Mouse (Mus musculus): ENCODE measurements around the gene Olfr393. TPM values are rescaled to one million over a fixed set of nuclear protein-coding genes. Genes with fewer than 3 reads are reported as not detected.

Olfr393 gene
- polyA plus RNA-seq (2014; fragmentation: Nextera tagmentation; extraction: Ambion mirVana): not detected in 2 replicates

DNA sequence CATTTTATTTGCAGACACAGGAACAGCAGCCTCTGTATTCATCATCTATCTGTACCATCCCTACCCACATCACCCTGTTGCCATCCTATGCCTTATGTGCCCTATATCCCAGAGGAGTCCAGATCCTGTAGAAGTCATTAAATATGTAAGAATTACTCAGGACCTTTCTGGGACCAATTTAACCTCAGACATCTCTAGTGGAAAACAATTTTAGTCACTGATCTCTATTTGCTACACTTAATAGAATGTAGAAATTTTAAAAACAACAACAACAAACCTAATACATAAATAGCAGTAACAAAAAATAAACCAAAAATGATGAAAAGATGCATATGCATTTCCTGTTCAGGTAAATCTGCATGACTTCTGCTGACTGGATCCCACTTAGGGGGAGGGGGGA, at the start of gene Olfr393:
Gene Olfr393, minus strand, starts transcription at position 101 of the 400 bp plus-strand sequence.
- ATAC-seq (ENCODE audit: insufficient number of reproducible peaks, low FRiP score, low TSS enrichment, low read depth): no peak
- no peaks in the 10 kb centered on the region for H3K36me3 ChIP-seq (ENCODE audit: control insufficient read depth, insufficient read depth, low read length)
- no peaks in the 10 kb centered on the region for H3K27me3 ChIP-seq (ENCODE audit: control insufficient read depth, insufficient read depth, low read length)
- no peak for DNase-seq (ENCODE audit: low spot score)
- no peak within 1 kb of the TSS for H3K4me3 ChIP-seq (ENCODE audit: low read depth, low read length)
- no peaks in the 10 kb centered on the region for H3K4me1 ChIP-seq (ENCODE audit: control insufficient read depth, insufficient read depth, low read length)
- no peak within 1 kb of the TSS for H3K9ac ChIP-seq (ENCODE audit: low read length)
- no peaks in the 10 kb centered on the region for H3K9me3 ChIP-seq (ENCODE audit: control insufficient read depth, low read length)
- H3K4me2 ChIP-seq (ENCODE audit: low read depth, severe bottlenecking): no peak within 1 kb of the TSS
- H3K27ac ChIP-seq (replicated peaks; ENCODE audit: low read depth, low read length): no peak within 1 kb of the TSS

DNA sequence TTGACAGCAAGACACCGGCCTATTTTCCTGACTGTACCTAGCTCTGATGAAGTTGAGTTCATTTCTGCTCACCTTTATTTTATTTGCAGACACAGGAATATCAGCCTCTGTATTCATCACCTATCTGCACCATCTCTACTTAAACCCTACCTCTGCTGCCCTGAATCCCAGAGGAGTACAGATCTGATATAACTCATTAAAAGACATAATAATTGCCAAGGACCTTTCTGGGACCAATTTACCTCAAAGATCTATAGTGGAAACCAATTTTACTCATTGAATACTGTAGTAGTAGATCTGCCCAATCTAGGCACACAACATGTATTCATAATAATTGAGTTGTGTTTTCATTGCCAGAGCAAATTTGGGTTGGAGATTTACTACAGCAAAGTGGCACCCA, 39.4 kb upstream of the Olfr393 start, which contains the start of gene Olfr394:
Gene Olfr394, minus strand, starts transcription at position 101 of the 400 bp plus-strand sequence.
- 84% methylated on average over 1 of the region's 1 CpGs for WGBS

DNA sequence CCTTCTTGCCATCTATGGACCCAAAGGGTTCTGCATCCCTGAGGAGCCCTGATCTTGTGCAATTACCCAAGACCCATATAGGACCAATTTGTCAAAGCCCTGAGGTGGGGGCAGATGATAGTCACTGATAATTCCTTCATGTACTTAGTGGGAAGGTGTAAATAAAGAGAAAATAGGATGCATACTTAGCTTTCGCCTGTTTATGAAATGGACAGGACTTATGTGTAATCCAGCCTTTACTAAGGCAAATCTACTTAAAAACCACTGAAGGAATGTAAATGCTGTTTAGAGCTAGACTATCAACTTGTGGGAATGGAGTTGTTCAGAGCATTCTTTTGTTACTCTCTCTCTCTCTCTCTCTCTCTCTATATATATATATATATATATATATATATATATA, 34.3 kb downstream of the Olfr393 start, which contains the start of gene Olfr392:
Gene Olfr392, minus strand, starts transcription at position 101 of the 400 bp plus-strand sequence.
- Histone ChIP-seq H3K36me3 (ENCODE audit: control insufficient read depth, insufficient read depth, low read length) (no peaks in the 10 kb centered on the region), H3K4me1 (ENCODE audit: control insufficient read depth, insufficient read depth, low read length) (no peaks in the 10 kb centered on the region), H3K9me3 (ENCODE audit: control insufficient read depth, low read length) (no peaks in the 10 kb centered on the region), H3K9ac (ENCODE audit: low read length) (no peak within 1 kb of the TSS), H3K27ac (replicated peaks; ENCODE audit: low read depth, low read length) (no peak within 1 kb of the TSS), H3K27me3 (ENCODE audit: control insufficient read depth, insufficient read depth, low read length) (no peaks in the 10 kb centered on the region), H3K4me3 (ENCODE audit: low read depth, low read length) (no peak within 1 kb of the TSS), H3K4me2 (ENCODE audit: low read depth, severe bottlenecking) (no peak within 1 kb of the TSS)
- 92% methylated on average over 1 of the region's 1 CpGs for WGBS
- DNase-seq (ENCODE audit: low spot score) (no peak), ATAC-seq (ENCODE audit: insufficient number of reproducible peaks, low FRiP score, low TSS enrichment, low read depth) (no peak)

More for the DNA sequence above, 39.4 kb upstream of the Olfr393 start, which contains the start of gene Olfr394:
- Histone ChIP-seq H3K27ac (replicated peaks; ENCODE audit: low read depth, low read length) (no peak within 1 kb of the TSS), H3K36me3 (ENCODE audit: control insufficient read depth, insufficient read depth, low read length) (no peaks in the 10 kb centered on the region), H3K9ac (ENCODE audit: low read length) (no peak within 1 kb of the TSS), H3K4me2 (ENCODE audit: low read depth, severe bottlenecking) (no peak within 1 kb of the TSS), H3K27me3 (ENCODE audit: control insufficient read depth, insufficient read depth, low read length) (no peaks in the 10 kb centered on the region), H3K9me3 (ENCODE audit: control insufficient read depth, low read length) (no peaks in the 10 kb centered on the region), H3K4me1 (ENCODE audit: control insufficient read depth, insufficient read depth, low read length) (no peaks in the 10 kb centered on the region), H3K4me3 (ENCODE audit: low read depth, low read length) (no peak within 1 kb of the TSS)
- ATAC-seq (ENCODE audit: insufficient number of reproducible peaks, low FRiP score, low TSS enrichment, low read depth) (no peak), DNase-seq (ENCODE audit: low spot score) (no peak)

DNA sequence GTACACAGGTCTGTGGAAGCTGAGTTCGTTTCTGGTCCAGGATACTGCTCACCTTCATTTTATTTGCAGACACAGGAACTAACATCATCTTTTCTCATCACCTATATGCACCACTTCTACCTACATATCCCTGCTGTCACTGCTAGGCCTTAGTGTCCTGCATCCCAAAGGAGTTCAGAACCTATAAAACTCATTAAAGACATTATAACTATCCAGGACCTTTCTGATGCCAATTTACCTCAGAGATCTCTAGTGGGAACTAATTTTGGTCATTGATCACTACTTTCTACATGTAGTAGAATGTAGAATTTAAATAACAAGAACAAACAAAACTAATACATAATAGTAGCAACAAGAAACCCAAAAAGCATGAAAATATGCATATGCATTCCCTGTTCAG, 48.3 kb downstream of the Olfr393 start, which contains the start of gene Olfr391-ps:
Gene Olfr391-ps, minus strand, starts transcription at position 101 of the 400 bp plus-strand sequence.
- 29% methylated on average over 1 of the region's 1 CpGs for WGBS

More for the DNA sequence above, 48.3 kb downstream of the Olfr393 start, which contains the start of gene Olfr391-ps:
- H3K36me3 ChIP-seq (ENCODE audit: control insufficient read depth, insufficient read depth, low read length): no peaks in the 10 kb centered on the region
- H3K9ac ChIP-seq (ENCODE audit: low read length): no peak within 1 kb of the TSS
- H3K4me1 ChIP-seq (ENCODE audit: control insufficient read depth, insufficient read depth, low read length): no peaks in the 10 kb centered on the region
- H3K9me3 ChIP-seq (ENCODE audit: control insufficient read depth, low read length): peaks cover 3% of the 10 kb centered on the region; the same call in 1 of the 2 replicates
- no peak within 1 kb of the TSS for H3K4me2 ChIP-seq (ENCODE audit: low read depth, severe bottlenecking)
- H3K4me3 ChIP-seq (ENCODE audit: low read depth, low read length): no peak within 1 kb of the TSS
- no peak for DNase-seq (ENCODE audit: low spot score)
- ATAC-seq (ENCODE audit: insufficient number of reproducible peaks, low FRiP score, low TSS enrichment, low read depth): no peak
- no peak within 1 kb of the TSS for H3K27ac ChIP-seq (replicated peaks; ENCODE audit: low read depth, low read length)
- no peaks in the 10 kb centered on the region for H3K27me3 ChIP-seq (ENCODE audit: control insufficient read depth, insufficient read depth, low read length)

Other genes starting within 250 kb of the Olfr393 start
- gene Zfp735, start 162.7 kb downstream of the Olfr393 start, polyA plus RNA-seq (2014; fragmentation: Nextera tagmentation; extraction: Ambion mirVana): not detected in 2 replicates
- gene Olfr389, start 70.7 kb downstream of the Olfr393 start, polyA plus RNA-seq (2014; fragmentation: Nextera tagmentation; extraction: Ambion mirVana): not detected in 2 replicates
- gene Olfr390, start 68.5 kb downstream of the Olfr393 start, polyA plus RNA-seq (2014; fragmentation: Nextera tagmentation; extraction: Ambion mirVana): not detected in 2 replicates
- not detected in 2 replicates for gene Olfr391-ps, start 48.4 kb downstream of the Olfr393 start, polyA plus RNA-seq (2014; fragmentation: Nextera tagmentation; extraction: Ambion mirVana)
- not detected in 2 replicates for gene Olfr392, start 34.4 kb downstream of the Olfr393 start, polyA plus RNA-seq (2014; fragmentation: Nextera tagmentation; extraction: Ambion mirVana)
- not detected in 2 replicates for gene Olfr394, start 39.3 kb upstream of the Olfr393 start, polyA plus RNA-seq (2014; fragmentation: Nextera tagmentation; extraction: Ambion mirVana)
- not detected in 2 replicates for gene Olfr395, start 57.8 kb upstream of the Olfr393 start, polyA plus RNA-seq (2014; fragmentation: Nextera tagmentation; extraction: Ambion mirVana)
- gene Olfr23, start 85.2 kb upstream of the Olfr393 start, polyA plus RNA-seq (2014; fragmentation: Nextera tagmentation; extraction: Ambion mirVana): not detected in 2 replicates
- gene Olfr397, start 109.4 kb upstream of the Olfr393 start, polyA plus RNA-seq (2014; fragmentation: Nextera tagmentation; extraction: Ambion mirVana): not detected in 2 replicates
- not detected in 2 replicates for gene Olfr398, start 139.0 kb upstream of the Olfr393 start, polyA plus RNA-seq (2014; fragmentation: Nextera tagmentation; extraction: Ambion mirVana)
- not detected in 2 replicates for gene Olfr139, start 205.1 kb upstream of the Olfr393 start, polyA plus RNA-seq (2014; fragmentation: Nextera tagmentation; extraction: Ambion mirVana)
- not detected in 2 replicates for gene Olfr399, start 205.2 kb upstream of the Olfr393 start, polyA plus RNA-seq (2014; fragmentation: Nextera tagmentation; extraction: Ambion mirVana)
- not detected in 2 replicates for gene Zfp616, start 218.5 kb upstream of the Olfr393 start, polyA plus RNA-seq (2014; fragmentation: Nextera tagmentation; extraction: Ambion mirVana)

Data from limb, embryonic 11.5 days (tissue).